Mouse (Mus musculus) G1E (cell line): ENCODE data around the gene Metap1d. TPM values are rescaled to one million over a fixed set of nuclear protein-coding genes. Genes with fewer than 3 reads are reported as not detected.

Experiments
- ATAC-seq: 2 replicates; pipeline ENCODE4 v1.8.0; 2016; ENCODE audit warnings: mild to moderate bottlenecking; ENCODE audit not compliant: insufficient number of reproducible peaks, poor library complexity, low FRiP score, severe bottlenecking; ENCODE audit errors: extremely low read depth
- DNase-seq: peaks from one replicate; pipeline ENCODE4 v3.0.0; 2012; ENCODE audit warnings: low spot score
- H3K27me3 ChIP-seq: 2 replicates; pipeline ENCODE4 v1.6.1; 2012; ENCODE audit warnings: mild to moderate bottlenecking, low read length, inconsistent platforms; ENCODE audit not compliant: insufficient read depth
- H3K36me3 ChIP-seq: replicated peaks from 2 replicates; pipeline ENCODE3; 2012; ENCODE audit warnings: mild to moderate bottlenecking, inconsistent platforms
- H3K4me1 ChIP-seq: 2 replicates; pipeline ENCODE4 v1.6.1; 2012; ENCODE audit warnings: low read depth, low read length, inconsistent platforms, mixed read lengths; ENCODE audit not compliant: insufficient read depth
- H3K4me3 ChIP-seq: 2 replicates; pipeline ENCODE4 v1.5.1; 2012; ENCODE audit warnings: low read depth, mild to moderate bottlenecking, inconsistent platforms, low read length, moderate library complexity, mixed read lengths
- H3K9me3 ChIP-seq: replicated peaks from 2 replicates; pipeline ENCODE4 v1.6.1; 2012; ENCODE audit warnings: inconsistent platforms
- CTCF ChIP-seq: IDR thresholded peaks from 2 replicates; pipeline ENCODE4 v1.5.1; 2012; ENCODE audit warnings: low read depth, low read length, inconsistent platforms, mixed read lengths
- GATA1 ChIP-seq: IDR thresholded peaks from 2 replicates; pipeline ENCODE4 v1.6.1; 2012; ENCODE audit warnings: borderline replicate concordance, low read length, inconsistent platforms, mixed read lengths
- GATA2 ChIP-seq: IDR thresholded peaks from 2 replicates; pipeline ENCODE4 v1.6.1; 2012; ENCODE audit warnings: low read depth, low read length, inconsistent platforms, borderline replicate concordance
- POLR2AphosphoS5 ChIP-seq: IDR thresholded peaks from 2 replicates; pipeline ENCODE4 v1.6.1; 2012; ENCODE audit warnings: low read depth, low read length, inconsistent platforms; ENCODE audit not compliant: insufficient replicate concordance
- TAL1 ChIP-seq: conservative IDR thresholded peaks from 2 replicates; pipeline ENCODE4 v1.6.1; 2012; ENCODE audit warnings: low read depth, low read length, inconsistent platforms, mixed read lengths
- polyA plus RNA-seq: library from polyadenylated mRNA; stranded (reverse); fragments of >175 nt; gene quantifications from 2 replicates; pipeline ENCODE4 v1.2.3, GENCODE M21; 2012
- total RNA-seq, 2 experiments: library from RNA; stranded (forward) in 1 of 2; stranded (reverse) in 1 of 2; fragments of 200-1000 nt in 1 of 2; fragments of >200 nt in 1 of 2; fragmentation: Nextera tagmentation in 1 of 2; gene quantifications; 2 replicates each; pipeline ENCODE4 v1.2.3; 2014 to 2017

Gene Metap1d
- total and polyA plus RNA-seq, 3 experiments = 8.2 to 104 (median 39.9) TPM

GRCm38 (mm10) chr2:71551704-71552103 lies 98.6 kb downstream of the Metap1d start:
- peaks cover 2% of the 10 kb centered on the region for H3K9me3 ChIP-seq
- no peak for ATAC-seq
- H3K36me3 ChIP-seq = no peaks in the 10 kb centered on the region
- H3K4me1 ChIP-seq = peaks cover 3% of the 10 kb centered on the region; the same call in 1 of the 2 replicates
- H3K27me3 ChIP-seq = peaks cover 31% of the 10 kb centered on the region
- H3K4me3 ChIP-seq = no peak overlapping the region
- TF ChIP-seq POLR2AphosphoS5 = no peak
- no peak for TF ChIP-seq TAL1
- no peak for TF ChIP-seq GATA2
- TF ChIP-seq GATA1 = no peak
- TF ChIP-seq CTCF = no peak
- no peak for DNase-seq

GRCm38 (mm10) chr2:71556071-71556470 lies 103.0 kb downstream of the Metap1d start:
- Histone ChIP-seq H3K27me3 (peaks cover 31% of the 10 kb centered on the region), H3K4me1 (no peaks in the 10 kb centered on the region), H3K4me3 (no peak overlapping the region), H3K9me3 (peaks cover 13% of the 10 kb centered on the region), H3K36me3 (no peaks in the 10 kb centered on the region)
- DNase-seq (no peak), ATAC-seq (no peak)
- TF ChIP-seq GATA2 = no peak
- TF ChIP-seq POLR2AphosphoS5 = no peak
- no peak for TF ChIP-seq CTCF
- TF ChIP-seq GATA1 = no peak
- no peak for TF ChIP-seq TAL1

DNA sequence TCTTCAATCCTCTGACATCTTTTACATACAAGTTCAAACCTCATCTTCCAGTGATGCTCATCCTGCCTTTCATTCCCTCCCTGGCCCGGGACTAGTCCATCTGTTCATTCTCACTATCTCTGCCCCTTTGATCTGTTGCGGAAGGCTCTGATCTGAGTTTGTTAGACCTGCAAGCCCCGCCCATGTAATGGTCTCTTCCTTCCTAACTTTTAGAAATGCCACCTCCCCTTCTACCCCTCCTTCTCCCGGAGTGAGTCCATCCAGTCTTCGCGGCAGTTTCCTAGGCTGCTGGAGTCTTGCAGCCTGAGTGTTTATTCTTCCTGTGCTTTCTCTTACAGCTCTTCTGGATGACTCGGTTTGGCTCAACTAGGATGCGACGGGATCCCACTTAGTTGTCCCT lies 113.4 kb downstream of the Metap1d start:
- ATAC-seq (no peak), DNase-seq (no peak)
- H3K4me3 ChIP-seq = no peak overlapping the region
- no peaks in the 10 kb centered on the region for H3K36me3 ChIP-seq
- no peaks in the 10 kb centered on the region for H3K4me1 ChIP-seq
- no peak for TF ChIP-seq POLR2AphosphoS5
- no peak for TF ChIP-seq GATA2
- TF ChIP-seq TAL1 = no peak
- TF ChIP-seq CTCF = no peak
- no peak for TF ChIP-seq GATA1
- no peaks in the 10 kb centered on the region for H3K9me3 ChIP-seq
- H3K27me3 ChIP-seq = peaks cover 32% of the 10 kb centered on the region

- DNase-seq (no peak), ATAC-seq (no peak)
- Histone ChIP-seq H3K27me3 (peaks cover 25% of the 10 kb centered on the region), H3K36me3 (no peaks in the 10 kb centered on the region), H3K9me3 (no peaks in the 10 kb centered on the region), H3K4me1 (no peaks in the 10 kb centered on the region), H3K4me3 (no peak overlapping the region)
- TF ChIP-seq CTCF = no peak
- TF ChIP-seq TAL1 = no peak
- TF ChIP-seq GATA1 = no peak
- no peak for TF ChIP-seq GATA2
- TF ChIP-seq POLR2AphosphoS5 = no peak
Measured at GRCm38 (mm10) chr2:71573736-71574135, 120.7 kb downstream of the Metap1d start.

Other genes with a start within 250 kb of the Metap1d start
- 134 and 148 TPM in 2 replicates for gene Dync1i2, start 241.6 kb upstream of the Metap1d start, total RNA-seq (2014; fragmentation: Nextera tagmentation)
- gene Dync1i2, start 241.6 kb upstream of the Metap1d start, total RNA-seq (2017) = 114 and 131 TPM in 2 replicates
- gene Dync1i2, start 241.6 kb upstream of the Metap1d start, polyA plus RNA-seq = 6.5 and 12.0 TPM in 2 replicates
- 35.8 and 39.3 TPM in 2 replicates for gene Slc25a12, start 85.5 kb upstream of the Metap1d start, total RNA-seq (2014; fragmentation: Nextera tagmentation)
- 51.6 and 58.3 TPM in 2 replicates for gene Slc25a12, start 85.5 kb upstream of the Metap1d start, total RNA-seq (2017)
- 6.0 and 12.2 TPM in 2 replicates for gene Slc25a12, start 85.5 kb upstream of the Metap1d start, polyA plus RNA-seq
- gene Hat1, start 64.3 kb upstream of the Metap1d start, total RNA-seq (2014; fragmentation: Nextera tagmentation) = 107 and 136 TPM in 2 replicates
- gene Hat1, start 64.3 kb upstream of the Metap1d start, total RNA-seq (2017) = 260 and 297 TPM in 2 replicates
- 4.6 and 6.3 TPM in 2 replicates for gene Hat1, start 64.3 kb upstream of the Metap1d start, polyA plus RNA-seq
- gene Dlx1, start 74.8 kb downstream of the Metap1d start, total RNA-seq (2014; fragmentation: Nextera tagmentation) = 2.8 and 3.0 TPM in 2 replicates
- gene Dlx1, start 74.8 kb downstream of the Metap1d start, total RNA-seq (2017) = 0.41 and 0.98 TPM in 2 replicates
- 2.4 and 3.4 TPM in 2 replicates for gene Dlx1, start 74.8 kb downstream of the Metap1d start, polyA plus RNA-seq
- gene Dlx2, start 93.5 kb downstream of the Metap1d start, total RNA-seq (2014; fragmentation: Nextera tagmentation) = not detected in 2 replicates
- not detected in 2 replicates for gene Dlx2, start 93.5 kb downstream of the Metap1d start, total RNA-seq (2017)
- gene Dlx2, start 93.5 kb downstream of the Metap1d start, polyA plus RNA-seq = not detected in 2 replicates